Mouse (Mus musculus): Measurements from ENCODE around the gene B3gnt2. TPM values are rescaled to one million over a fixed set of nuclear protein-coding genes. Genes with fewer than 3 reads are reported as not detected.
A peak's percentile ranks its signal among the peaks of the same experiment; 100 is the strongest.

B3gnt2 gene
- polyA plus RNA-seq, 1 experiment from 2014 or later = 9.2 TPM

DNA sequence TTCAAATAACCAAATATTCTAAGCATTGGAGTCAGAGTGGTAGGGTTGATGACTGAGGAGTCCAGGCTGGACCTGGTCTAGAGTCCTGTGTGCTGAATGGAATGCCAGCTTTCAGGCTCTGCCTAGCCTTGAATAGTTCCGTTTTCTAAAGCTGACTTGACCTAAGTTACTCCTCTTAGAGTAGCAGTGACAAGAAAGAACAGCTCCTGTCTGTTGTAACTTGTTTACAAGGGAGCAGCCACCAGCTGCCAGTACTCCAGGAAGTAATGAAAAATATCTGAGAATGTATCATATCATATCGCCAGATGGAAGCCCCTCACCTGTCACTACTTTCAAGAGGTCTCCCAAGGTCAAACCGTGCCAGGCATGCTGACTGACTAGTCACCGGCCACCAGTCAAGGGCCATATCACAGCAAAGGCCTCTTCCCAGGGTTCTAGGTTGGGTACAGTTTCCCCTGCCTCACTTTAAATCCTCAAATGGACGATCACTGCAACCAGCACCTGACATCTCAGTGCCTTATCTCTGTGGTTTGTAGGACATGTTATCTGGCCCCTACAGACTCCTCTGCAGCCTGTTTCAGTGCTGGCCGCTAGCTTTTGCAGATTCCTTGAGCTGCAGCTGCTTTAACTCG, 51.2 kb downstream of the B3gnt2 start:
- WGBS = 62% methylated on average over 7 of the region's 7 CpGs
- Histone ChIP-seq H3K36me3 (ENCODE audit: control insufficient read depth, insufficient read depth, low read length) (no peaks in the 10 kb centered on the region), H3K9ac (ENCODE audit: low read depth, low read length) (no peak overlapping the region), H3K27me3 (replicated peaks; ENCODE audit: control insufficient read depth, insufficient read depth, low read length) (no peaks in the 10 kb centered on the region), H3K4me2 (ENCODE audit: low read depth, low read length) (no peak overlapping the region), H3K27ac (replicated peaks; ENCODE audit: low read depth, low read length) (no peak overlapping the region), H3K9me3 (ENCODE audit: control insufficient read depth, low read length) (no peaks in the 10 kb centered on the region), H3K4me3 (ENCODE audit: low read depth, low read length) (no peak overlapping the region), H3K4me1 (ENCODE audit: control insufficient read depth, insufficient read depth, low read length) (no peaks in the 10 kb centered on the region)
- ATAC-seq (ENCODE audit: low read depth) = 0 out of 2 replicates have a peak, but pooled peaks have one; percentile 22
- DNase-seq (ENCODE audit: low spot score) = peak; percentile 16

DNA sequence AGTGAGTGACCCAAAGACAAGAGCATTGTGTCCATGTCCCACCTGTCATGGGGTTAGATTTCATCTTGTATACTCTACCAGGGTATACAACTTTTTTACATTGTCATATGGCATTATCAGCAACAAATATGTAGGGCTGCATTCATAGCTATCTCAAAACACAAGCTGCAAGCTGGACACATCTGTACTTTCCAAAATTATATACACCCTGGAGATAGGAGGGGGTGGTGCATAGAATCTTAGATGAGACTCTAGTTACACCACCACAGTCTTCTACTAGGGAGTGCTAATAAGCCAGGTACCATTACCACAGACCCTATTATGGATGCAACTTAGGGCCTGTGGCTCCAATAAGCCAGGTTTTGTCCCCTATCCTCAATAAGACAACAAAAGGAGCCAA, 52.7 kb downstream of the B3gnt2 start:
- Histone ChIP-seq H3K9ac (ENCODE audit: low read depth, low read length) (no peak overlapping the region), H3K4me3 (ENCODE audit: low read depth, low read length) (no peak overlapping the region), H3K36me3 (ENCODE audit: control insufficient read depth, insufficient read depth, low read length) (no peaks in the 10 kb centered on the region), H3K4me2 (ENCODE audit: low read depth, low read length) (no peak overlapping the region), H3K27ac (replicated peaks; ENCODE audit: low read depth, low read length) (no peak overlapping the region), H3K27me3 (replicated peaks; ENCODE audit: control insufficient read depth, insufficient read depth, low read length) (no peaks in the 10 kb centered on the region), H3K4me1 (ENCODE audit: control insufficient read depth, insufficient read depth, low read length) (no peaks in the 10 kb centered on the region), H3K9me3 (ENCODE audit: control insufficient read depth, low read length) (no peaks in the 10 kb centered on the region)
- ATAC-seq (ENCODE audit: low read depth) (no peak), DNase-seq (ENCODE audit: low spot score) (no peak)

- Histone ChIP-seq H3K4me3 (ENCODE audit: low read depth, low read length) (no peak overlapping the region), H3K36me3 (ENCODE audit: control insufficient read depth, insufficient read depth, low read length) (no peaks in the 10 kb centered on the region), H3K9me3 (ENCODE audit: control insufficient read depth, low read length) (no peaks in the 10 kb centered on the region), H3K27ac (replicated peaks; ENCODE audit: low read depth, low read length) (no peak overlapping the region), H3K9ac (ENCODE audit: low read depth, low read length) (no peak overlapping the region), H3K27me3 (replicated peaks; ENCODE audit: control insufficient read depth, insufficient read depth, low read length) (no peaks in the 10 kb centered on the region), H3K4me2 (ENCODE audit: low read depth, low read length) (no peak overlapping the region), H3K4me1 (ENCODE audit: control insufficient read depth, insufficient read depth, low read length) (peaks cover 6% of the 10 kb centered on the region)
- DNase-seq (ENCODE audit: low spot score) = no peak
- no peak for ATAC-seq (ENCODE audit: low read depth)
- 93% methylated on average over 1 of the region's 1 CpGs for WGBS
Measured at GRCm38 (mm10) chr11:22805171-22805570, 55.6 kb downstream of the B3gnt2 start.

- Histone ChIP-seq H3K4me1 (ENCODE audit: control insufficient read depth, insufficient read depth, low read length) (peaks cover 16% of the 10 kb centered on the region), H3K4me3 (ENCODE audit: low read depth, low read length) (peak overlapping the region; percentile 4; the same call in 1 of the 2 replicates), H3K27me3 (replicated peaks; ENCODE audit: control insufficient read depth, insufficient read depth, low read length) (no peaks in the 10 kb centered on the region), H3K4me2 (ENCODE audit: low read depth, low read length) (peak overlapping the region; percentile 40), H3K36me3 (ENCODE audit: control insufficient read depth, insufficient read depth, low read length) (no peaks in the 10 kb centered on the region), H3K9ac (ENCODE audit: low read depth, low read length) (no peak overlapping the region), H3K27ac (replicated peaks; ENCODE audit: low read depth, low read length) (peak overlapping the region; percentile 71), H3K9me3 (ENCODE audit: control insufficient read depth, low read length) (no peaks in the 10 kb centered on the region)
- DNase-seq (ENCODE audit: low spot score) (peak; percentile 91), ATAC-seq (ENCODE audit: low read depth) (peak; percentile 91)
- WGBS = 14% methylated on average over 6 of the region's 9 CpGs
Measured at GRCm38 (mm10) chr11:22799987-22800424, 60.8 kb downstream of the B3gnt2 start.

DNA sequence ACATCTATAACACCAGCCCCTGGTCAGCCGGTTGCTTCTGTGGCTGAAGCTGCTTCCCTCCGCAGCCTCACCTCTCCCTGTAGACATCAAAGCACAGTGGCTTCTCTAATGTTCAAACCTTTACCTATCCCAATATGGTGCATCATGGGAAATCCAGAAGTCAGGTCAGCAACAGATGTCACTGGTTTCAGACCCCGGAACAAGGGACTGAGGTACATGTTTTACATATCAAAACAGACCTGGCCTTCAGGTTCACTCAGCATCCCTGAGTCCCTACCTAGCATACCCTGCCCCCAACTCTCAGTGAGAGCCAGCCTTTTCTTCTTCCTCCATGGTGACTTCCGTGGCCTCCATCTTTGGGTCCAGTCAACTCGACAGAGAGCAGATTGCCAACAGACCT, 61.8 kb downstream of the B3gnt2 start:
- Histone ChIP-seq H3K27me3 (replicated peaks; ENCODE audit: control insufficient read depth, insufficient read depth, low read length) (no peaks in the 10 kb centered on the region), H3K36me3 (ENCODE audit: control insufficient read depth, insufficient read depth, low read length) (no peaks in the 10 kb centered on the region), H3K4me3 (ENCODE audit: low read depth, low read length) (no peak overlapping the region), H3K9ac (ENCODE audit: low read depth, low read length) (no peak overlapping the region), H3K9me3 (ENCODE audit: control insufficient read depth, low read length) (no peaks in the 10 kb centered on the region), H3K27ac (replicated peaks; ENCODE audit: low read depth, low read length) (no peak overlapping the region), H3K4me1 (ENCODE audit: control insufficient read depth, insufficient read depth, low read length) (peaks cover 16% of the 10 kb centered on the region), H3K4me2 (ENCODE audit: low read depth, low read length) (no peak overlapping the region)
- 69% methylated on average over 5 of the region's 5 CpGs for WGBS
- no peak for ATAC-seq (ENCODE audit: low read depth)
- no peak for DNase-seq (ENCODE audit: low spot score)

DNA sequence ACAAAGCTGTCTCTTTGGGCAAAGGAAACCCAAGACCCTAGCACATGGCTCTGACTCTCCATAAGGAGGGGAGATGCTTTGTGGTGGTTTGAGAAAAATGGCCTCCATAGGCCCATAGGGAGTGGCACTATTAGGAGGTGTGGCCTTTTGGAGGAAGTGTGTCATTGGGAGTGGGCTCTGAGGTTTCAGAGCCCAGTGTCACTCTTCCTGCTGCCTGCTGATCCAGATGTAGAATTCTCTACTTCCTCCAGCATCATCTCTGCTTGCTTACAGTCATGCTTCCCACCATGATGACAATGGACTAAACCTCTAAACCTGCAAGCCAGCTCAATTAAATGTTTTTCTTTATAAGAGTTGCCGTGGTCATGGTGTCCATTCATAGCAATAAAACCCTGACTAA, 66.0 kb downstream of the B3gnt2 start:
- Histone ChIP-seq H3K9me3 (ENCODE audit: control insufficient read depth, low read length) (no peaks in the 10 kb centered on the region), H3K4me3 (ENCODE audit: low read depth, low read length) (no peak overlapping the region), H3K27me3 (replicated peaks; ENCODE audit: control insufficient read depth, insufficient read depth, low read length) (no peaks in the 10 kb centered on the region), H3K4me1 (ENCODE audit: control insufficient read depth, insufficient read depth, low read length) (peaks cover 5% of the 10 kb centered on the region), H3K36me3 (ENCODE audit: control insufficient read depth, insufficient read depth, low read length) (no peaks in the 10 kb centered on the region), H3K9ac (ENCODE audit: low read depth, low read length) (no peak overlapping the region), H3K4me2 (ENCODE audit: low read depth, low read length) (no peak overlapping the region), H3K27ac (replicated peaks; ENCODE audit: low read depth, low read length) (no peak overlapping the region)
- no peak for DNase-seq (ENCODE audit: low spot score)
- ATAC-seq (ENCODE audit: low read depth) = no peak
- WGBS = 77% methylated on average over 1 of the region's 1 CpGs

DNA sequence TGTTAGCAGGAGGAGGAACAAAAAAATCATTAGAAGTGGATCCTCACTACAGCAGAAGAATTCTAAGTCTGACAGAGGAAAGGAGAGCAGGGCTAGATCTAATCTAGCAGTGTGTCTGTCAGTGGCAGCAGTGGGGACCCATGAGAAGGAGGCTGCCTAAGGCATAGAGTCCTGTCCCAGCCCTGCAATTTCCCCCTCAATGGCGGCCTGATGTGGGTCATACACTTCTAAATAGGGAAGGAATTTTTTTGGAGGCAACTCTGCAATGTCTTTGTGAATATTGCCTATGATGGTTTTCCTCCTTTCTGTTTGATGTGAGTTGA, 66.9 kb downstream of the B3gnt2 start:
- H3K4me3 ChIP-seq (ENCODE audit: low read depth, low read length) = no peak overlapping the region
- no peak overlapping the region for H3K27ac ChIP-seq (replicated peaks; ENCODE audit: low read depth, low read length)
- H3K4me2 ChIP-seq (ENCODE audit: low read depth, low read length) = no peak overlapping the region
- no peak for ATAC-seq (ENCODE audit: low read depth)
- H3K27me3 ChIP-seq (replicated peaks; ENCODE audit: control insufficient read depth, insufficient read depth, low read length) = no peaks in the 10 kb centered on the region
- no peak for DNase-seq (ENCODE audit: low spot score)
- WGBS = 85% methylated on average over 1 of the region's 1 CpGs
- H3K9me3 ChIP-seq (ENCODE audit: control insufficient read depth, low read length) = no peaks in the 10 kb centered on the region
- H3K4me1 ChIP-seq (ENCODE audit: control insufficient read depth, insufficient read depth, low read length) = no peaks in the 10 kb centered on the region
- no peak overlapping the region for H3K9ac ChIP-seq (ENCODE audit: low read depth, low read length)
- no peaks in the 10 kb centered on the region for H3K36me3 ChIP-seq (ENCODE audit: control insufficient read depth, insufficient read depth, low read length)

GRCm38 (mm10) chr11:22793176-22793880, 67.4 kb downstream of the B3gnt2 start:
- Histone ChIP-seq H3K4me3 (ENCODE audit: low read depth, low read length) (no peak overlapping the region), H3K4me1 (ENCODE audit: control insufficient read depth, insufficient read depth, low read length) (no peaks in the 10 kb centered on the region), H3K27ac (replicated peaks; ENCODE audit: low read depth, low read length) (no peak overlapping the region), H3K9ac (ENCODE audit: low read depth, low read length) (no peak overlapping the region), H3K4me2 (ENCODE audit: low read depth, low read length) (no peak overlapping the region), H3K27me3 (replicated peaks; ENCODE audit: control insufficient read depth, insufficient read depth, low read length) (no peaks in the 10 kb centered on the region), H3K9me3 (ENCODE audit: control insufficient read depth, low read length) (no peaks in the 10 kb centered on the region), H3K36me3 (ENCODE audit: control insufficient read depth, insufficient read depth, low read length) (no peaks in the 10 kb centered on the region)
- DNase-seq (ENCODE audit: low spot score) (no peak), ATAC-seq (ENCODE audit: low read depth) (no peak)
- WGBS = 89% methylated on average over 3 of the region's 3 CpGs

- DNase-seq (ENCODE audit: low spot score) (no peak), ATAC-seq (ENCODE audit: low read depth) (no peak)
- WGBS = 96% methylated on average over 1 of the region's 1 CpGs
- Histone ChIP-seq H3K27ac (replicated peaks; ENCODE audit: low read depth, low read length) (no peak overlapping the region), H3K4me2 (ENCODE audit: low read depth, low read length) (no peak overlapping the region), H3K9me3 (ENCODE audit: control insufficient read depth, low read length) (no peaks in the 10 kb centered on the region), H3K27me3 (replicated peaks; ENCODE audit: control insufficient read depth, insufficient read depth, low read length) (no peaks in the 10 kb centered on the region), H3K4me1 (ENCODE audit: control insufficient read depth, insufficient read depth, low read length) (no peaks in the 10 kb centered on the region), H3K9ac (ENCODE audit: low read depth, low read length) (no peak overlapping the region), H3K4me3 (ENCODE audit: low read depth, low read length) (no peak overlapping the region), H3K36me3 (ENCODE audit: control insufficient read depth, insufficient read depth, low read length) (no peaks in the 10 kb centered on the region)
Measured at GRCm38 (mm10) chr11:22792149-22792548, 68.6 kb downstream of the B3gnt2 start.
